Mouse (Mus musculus) myocyte (in vitro differentiated cells): ENCODE measurements around the gene Zfp763. TPM values are rescaled to one million over a fixed set of nuclear protein-coding genes. Genes with fewer than 3 reads are reported as not detected.
"Not testable (repeated sequence)": the region's sequence is repeated elsewhere in the genome, so short reads cannot be mapped to it uniquely, and the experiment has no call there.

Experiments used
- H3K27me3 ChIP-seq: one replicate; pipeline ENCODE4 v1.6.1; 2011; ENCODE audit not compliant: control insufficient read depth, insufficient read depth, insufficient read length
- H3K36me3 ChIP-seq: one replicate; pipeline ENCODE4 v1.6.1; 2011; ENCODE audit not compliant: control insufficient read depth, insufficient read depth
- H3K4me2 ChIP-seq: one replicate; pipeline ENCODE4 v1.6.1; 2011; ENCODE audit warnings: low read depth, control low read depth
- H3K4me3 ChIP-seq: one replicate; pipeline ENCODE4 v1.5.1; 2011; ENCODE audit warnings: mild to moderate bottlenecking, control low read depth, moderate library complexity
- H3K79me2 ChIP-seq: one replicate; pipeline ENCODE4 v1.6.1; 2011; ENCODE audit not compliant: control insufficient read depth, insufficient read depth
- H3ac ChIP-seq: one replicate; pipeline ENCODE4 v1.6.1; 2011; ENCODE audit not compliant: control insufficient read depth, insufficient read length
- CEBPB ChIP-seq: IDR thresholded peaks from 2 replicates; pipeline ENCODE4 v1.6.1; 2011; ENCODE audit warnings: mild to moderate bottlenecking, moderate library complexity; ENCODE audit not compliant: poor library complexity, insufficient read depth, severe bottlenecking
- E2F4 ChIP-seq: IDR thresholded peaks from one replicate; pipeline ENCODE4 v1.6.1; 2011; ENCODE audit warnings: mild to moderate bottlenecking, control low read depth, moderate library complexity; ENCODE audit not compliant: insufficient read depth
- MAX ChIP-seq: IDR thresholded peaks from one replicate; pipeline ENCODE4 v1.6.1; 2011; ENCODE audit warnings: low read depth, mild to moderate bottlenecking, control low read depth
- MYOD1 ChIP-seq, 3 experiments: IDR thresholded peaks; one replicate each; pipeline ENCODE4 v1.6.1; 2011; ENCODE audit warnings: control low read depth in 2 of 3, low read depth in 2 of 3, mild to moderate bottlenecking in 2 of 3, moderate library complexity in 1 of 3; ENCODE audit not compliant: insufficient read length in 2 of 3, control insufficient read depth in 1 of 3
- MYOG ChIP-seq, 3 experiments: IDR thresholded peaks; one replicate each; pipeline ENCODE4 v1.6.1; 2011; ENCODE audit warnings: control low read depth in 2 of 3, low read depth in 2 of 3, mild to moderate bottlenecking in 2 of 3; ENCODE audit not compliant: insufficient read length in 2 of 3, control insufficient read depth in 1 of 3, insufficient read depth in 1 of 3
- POLR2A ChIP-seq: IDR thresholded peaks from one replicate; pipeline ENCODE4 v1.6.1; 2011; ENCODE audit warnings: low read depth, mild to moderate bottlenecking, control low read depth, moderate library complexity; ENCODE audit not compliant: insufficient read length
- POLR2AphosphoS2 ChIP-seq: IDR thresholded peaks from one replicate; pipeline ENCODE4 v1.6.1; 2011; ENCODE audit warnings: low read depth, control low read depth; ENCODE audit not compliant: insufficient read length
- REST ChIP-seq: IDR thresholded peaks from one replicate; pipeline ENCODE4 v1.6.1; 2011; ENCODE audit warnings: mild to moderate bottlenecking, control low read depth, moderate library complexity; ENCODE audit not compliant: insufficient read depth, insufficient read length
- SRF ChIP-seq: IDR thresholded peaks from one replicate; pipeline ENCODE4 v1.6.1; 2011; ENCODE audit warnings: low read depth; ENCODE audit not compliant: control insufficient read depth, insufficient read length
- TCF12 ChIP-seq: IDR thresholded peaks from one replicate; pipeline ENCODE4 v1.6.1; 2011; ENCODE audit warnings: mild to moderate bottlenecking, control low read depth; ENCODE audit not compliant: poor library complexity, insufficient read depth, severe bottlenecking
- TCF3 ChIP-seq: IDR thresholded peaks from one replicate; pipeline ENCODE4 v1.6.1; 2011; ENCODE audit warnings: low read depth, control low read depth; ENCODE audit not compliant: insufficient read length
- USF1 ChIP-seq: IDR thresholded peaks from one replicate; pipeline ENCODE4 v1.6.1; 2011; ENCODE audit warnings: low read depth, mild to moderate bottlenecking, control low read depth, moderate library complexity
- polyA plus RNA-seq: library from polyadenylated mRNA; unstranded; fragments of >200 nt; fragmentation: generic; extraction: Trizol; gene quantifications from one replicate; pipeline ENCODE4 v1.2.1, GENCODE M21; 2012; ENCODE audit warnings: missing spikeins

The Zfp763 gene
- polyA plus RNA-seq: 0.83 TPM

- peak within 1 kb of the TSS; percentile 74 for H3K4me3 ChIP-seq
- TF ChIP-seq MYOD1 (IDR thresholded peaks at IDR 0.05; ENCODE audit: control insufficient read depth in 1 of 3, insufficient read length in 2 of 3, low read depth in 2 of 3) (no peak), SRF (no peak), CEBPB (no peak), REST (no peak), POLR2A (peak; percentile 51), E2F4 (peak; percentile 77)
Observed at GRCm38 (mm10) chr17:33032900-33033891, at the start of gene Zfp763. Gene Zfp763, minus strand, starts transcription at chr17:33033402.

GRCm38 (mm10) chr17:33067958-33068357 lies 34.8 kb upstream of the Zfp763 start, which contains the start of gene 4921501E09Rik:
Gene 4921501E09Rik, minus strand, starts transcription at chr17:33068058.
- Histone ChIP-seq H3K27me3 (no peaks in the 10 kb centered on the region), H3K4me2 (no peak within 1 kb of the TSS), H3K4me3 (no peak within 1 kb of the TSS), H3K36me3 (no peaks in the 10 kb centered on the region), H3K79me2 (no peaks in the 10 kb centered on the region), H3ac (no peak within 1 kb of the TSS)
- TF ChIP-seq POLR2AphosphoS2: no peak

More at GRCm38 (mm10) chr17:33032900-33033891, at the start of gene Zfp763:
- Histone ChIP-seq H3K4me2 (peak within 1 kb of the TSS; percentile 79), H3K79me2 (peaks cover 21% of the 10 kb centered on the region), H3ac (peak within 1 kb of the TSS; percentile 37), H3K36me3 (no peaks in the 10 kb centered on the region), H3K27me3 (no peaks in the 10 kb centered on the region)

DNA sequence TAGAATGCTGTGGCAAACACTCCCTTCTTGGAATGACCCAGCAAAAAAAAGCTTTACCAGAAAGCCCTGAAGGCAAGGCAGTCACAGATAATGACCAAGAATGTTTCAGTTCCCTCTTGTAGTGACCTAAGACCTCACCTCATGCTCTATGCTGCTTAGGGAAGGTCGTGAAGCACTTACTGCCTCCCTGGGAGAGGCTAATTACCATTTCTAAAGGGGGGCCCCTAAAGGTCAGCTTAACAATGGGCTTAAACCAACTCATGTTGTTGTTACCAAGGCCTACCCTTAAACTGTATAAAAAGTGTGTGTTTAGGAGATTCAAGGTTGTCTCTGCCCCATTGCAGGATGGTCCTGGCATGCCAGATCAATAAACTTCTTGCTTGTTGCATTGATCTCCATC lies 29.8 kb upstream of the Zfp763 start:
- no peaks in the 10 kb centered on the region for H3K36me3 ChIP-seq
- no peak overlapping the region for H3K4me3 ChIP-seq
- no peak for TF ChIP-seq POLR2AphosphoS2
- no peak for TF ChIP-seq POLR2A
- TF ChIP-seq E2F4: no peak
- no peak for TF ChIP-seq CEBPB
- no peak for TF ChIP-seq TCF3
- TF ChIP-seq TCF12: no peak
- TF ChIP-seq MYOG (IDR thresholded peaks at IDR 0.05; ENCODE audit: control insufficient read depth in 1 of 3, insufficient read depth in 1 of 3, insufficient read length in 2 of 3, low read depth in 2 of 3): no peak
- TF ChIP-seq SRF: no peak
- TF ChIP-seq USF1: no peak
- TF ChIP-seq REST: no peak
- TF ChIP-seq MAX: no peak
- TF ChIP-seq MYOD1 (IDR thresholded peaks at IDR 0.05; ENCODE audit: control insufficient read depth in 1 of 3, insufficient read length in 2 of 3, low read depth in 2 of 3): no peak
- no peaks in the 10 kb centered on the region for H3K79me2 ChIP-seq
- no peak overlapping the region for H3K4me2 ChIP-seq
- H3ac ChIP-seq: no peak overlapping the region
- peaks cover 7% of the 10 kb centered on the region for H3K27me3 ChIP-seq

- no peak overlapping the region for H3K4me2 ChIP-seq
- H3K79me2 ChIP-seq: no peaks in the 10 kb centered on the region
- H3K36me3 ChIP-seq: no peaks in the 10 kb centered on the region
- peaks cover 7% of the 10 kb centered on the region for H3K27me3 ChIP-seq
- no peak overlapping the region for H3K4me3 ChIP-seq
- no peak for TF ChIP-seq REST
- no peak for TF ChIP-seq MAX
- no peak for TF ChIP-seq TCF3
- no peak for TF ChIP-seq CEBPB
- TF ChIP-seq TCF12: no peak
- no peak for TF ChIP-seq E2F4
- TF ChIP-seq USF1: no peak
- no peak for TF ChIP-seq MYOD1 (IDR thresholded peaks at IDR 0.05; ENCODE audit: control insufficient read depth in 1 of 3, insufficient read length in 2 of 3, low read depth in 2 of 3)
- TF ChIP-seq SRF: no peak
- TF ChIP-seq MYOG (IDR thresholded peaks at IDR 0.05; ENCODE audit: control insufficient read depth in 1 of 3, insufficient read depth in 1 of 3, insufficient read length in 2 of 3, low read depth in 2 of 3): no peak
- TF ChIP-seq POLR2AphosphoS2: no peak
- no peak for TF ChIP-seq POLR2A
- H3ac ChIP-seq: no peak overlapping the region
Observed at GRCm38 (mm10) chr17:33058791-33059190, 25.6 kb upstream of the Zfp763 start.

GRCm38 (mm10) chr17:33032376-33032775 lies 826 bp downstream of the Zfp763 start:
- H3K27me3 ChIP-seq: no peaks in the 10 kb centered on the region
- H3K4me3 ChIP-seq: peak overlapping the region; percentile 74
- peak overlapping the region; percentile 79 for H3K4me2 ChIP-seq
- no peaks in the 10 kb centered on the region for H3K36me3 ChIP-seq
- peaks cover 26% of the 10 kb centered on the region for H3K79me2 ChIP-seq
- peak overlapping the region; percentile 37 for H3ac ChIP-seq
- no peak for TF ChIP-seq MYOG (IDR thresholded peaks at IDR 0.05; ENCODE audit: control insufficient read depth in 1 of 3, insufficient read depth in 1 of 3, insufficient read length in 2 of 3, low read depth in 2 of 3)
- no peak for TF ChIP-seq USF1
- no peak for TF ChIP-seq MAX
- no peak for TF ChIP-seq E2F4
- TF ChIP-seq POLR2A: no peak
- no peak for TF ChIP-seq POLR2AphosphoS2
- TF ChIP-seq REST: no peak
- TF ChIP-seq TCF12: no peak
- no peak for TF ChIP-seq SRF
- TF ChIP-seq TCF3: no peak
- TF ChIP-seq MYOD1 (IDR thresholded peaks at IDR 0.05; ENCODE audit: control insufficient read depth in 1 of 3, insufficient read length in 2 of 3, low read depth in 2 of 3): no peak
- no peak for TF ChIP-seq CEBPB

DNA sequence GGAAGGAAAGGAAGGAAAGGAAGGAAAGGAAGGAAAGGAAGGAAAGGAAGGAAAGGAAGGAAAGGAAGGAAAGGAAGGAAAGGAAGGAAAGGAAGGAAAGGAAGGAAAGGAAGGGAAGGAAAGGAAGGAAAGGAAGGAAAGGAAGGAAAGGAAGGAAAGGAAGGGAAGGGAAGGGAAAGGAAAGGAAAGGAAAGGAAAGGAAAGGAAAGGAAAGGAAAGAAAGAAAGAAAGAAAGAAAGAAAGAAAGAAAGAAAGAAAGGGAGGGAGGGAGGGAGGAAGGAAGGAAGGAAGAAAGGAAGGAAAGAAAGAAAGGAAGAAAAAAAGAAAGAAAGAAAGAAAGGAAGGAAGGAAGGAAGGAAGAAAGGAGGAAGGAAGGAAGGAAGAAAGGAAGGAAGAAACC lies 12.8 kb downstream of the Zfp763 start:
- H3K4me3 ChIP-seq, H3K79me2 ChIP-seq, H3K27me3 ChIP-seq, H3ac ChIP-seq, H3K4me2 ChIP-seq: not testable (repeated sequence)
- peaks cover 39% of the 10 kb centered on the region for H3K36me3 ChIP-seq
